Mouse (Mus musculus): ENCODE data around the gene N4bp2.

DNA sequence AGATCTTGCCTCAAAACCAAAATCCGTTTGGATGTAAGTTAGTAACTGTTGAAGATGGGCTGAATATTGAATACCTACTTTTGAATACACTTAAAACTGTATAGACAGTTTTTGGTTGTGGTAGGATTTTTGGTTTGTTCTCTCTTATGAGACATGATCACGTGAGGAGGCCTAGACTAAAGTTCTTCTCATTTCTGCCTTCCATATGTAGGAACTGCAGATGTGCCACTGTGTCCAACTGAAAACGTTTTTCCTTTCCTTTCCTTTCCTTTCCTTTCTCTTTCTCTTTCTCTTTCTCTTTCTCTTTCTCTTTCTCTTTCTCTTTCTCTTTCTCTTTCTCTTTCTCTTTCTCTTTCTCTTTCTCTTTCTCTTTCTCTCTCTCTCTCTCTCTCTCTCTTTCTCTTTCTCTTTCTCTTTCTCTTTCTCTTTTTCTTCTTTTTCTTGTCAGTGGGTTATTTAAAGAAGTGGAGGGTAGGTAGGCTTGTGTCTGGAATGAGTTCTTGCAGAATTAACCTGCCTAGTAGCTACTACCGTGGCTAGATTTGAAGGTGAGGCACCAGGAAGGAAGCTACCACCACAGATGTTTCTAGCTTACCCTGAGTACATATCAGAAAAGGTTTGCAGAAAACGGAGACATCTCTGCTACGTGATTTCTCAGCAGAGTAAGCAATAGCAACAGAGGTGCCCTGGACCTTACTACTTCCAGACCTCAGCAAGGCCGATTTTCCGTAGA lies 70.6 kb downstream of the N4bp2 start:
- TF ChIP-seq CTCF (IDR thresholded peaks at IDR 0.05; ENCODE audit: low read depth, low read length) (no peak), TAL1 (conservative IDR thresholded peaks at IDR 0.05; ENCODE audit: low read depth, low read length) (no peak), GATA1 (IDR thresholded peaks at IDR 0.05; ENCODE audit: borderline replicate concordance, low read length) (no peak), GATA2 (IDR thresholded peaks at IDR 0.05; ENCODE audit: borderline replicate concordance, low read depth, low read length) (no peak)
